Mouse (Mus musculus): ENCODE measurements around the gene BC030499.

GRCm38 (mm10) chr11:78327634-78328511 is 37.2 kb downstream of the BC030499 start, which contains the start of gene Pigs:
- no peak for TF ChIP-seq CTCF (IDR thresholded peaks at IDR 0.05; ENCODE audit: borderline replicate concordance, insufficient read depth, low read depth, low read length)
- peak; percentile 90 for TF ChIP-seq POLR2A (IDR thresholded peaks at IDR 0.05; ENCODE audit: borderline replicate concordance, insufficient read depth, low read length)

Measured in cerebellum, adult 2 months (tissue).